Mouse (Mus musculus): ENCODE data around the gene Dpy30. TPM values are rescaled to one million over a fixed set of nuclear protein-coding genes. Genes with fewer than 3 reads are reported as not detected.
"Not testable (repeated sequence)": the region's sequence is repeated elsewhere in the genome, so short reads cannot be mapped to it uniquely, and the experiment has no call there.

The Dpy30 gene
- 10 to 100 TPM; 45.5 to 48.9 TPM for total RNA-seq (2021)

DNA sequence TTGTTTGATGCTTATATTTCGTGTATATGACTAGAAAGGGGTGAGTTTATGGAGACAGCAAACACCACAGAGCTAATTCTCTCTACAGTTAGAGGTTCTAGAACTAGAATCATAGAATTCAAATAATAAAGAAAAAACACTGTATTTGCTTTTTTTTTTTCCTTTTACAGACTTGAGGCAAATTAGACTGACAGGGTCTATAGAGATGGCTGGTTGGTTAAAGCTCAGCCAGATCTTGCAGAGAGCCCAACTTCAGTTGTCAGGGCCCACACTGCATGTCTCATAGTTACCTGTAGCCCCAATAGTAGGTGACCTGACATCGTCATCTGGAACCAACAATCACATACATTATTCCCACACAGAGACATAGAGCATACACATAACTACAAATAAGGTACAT is at the start of gene Dpy30:
Gene Dpy30 (minus strand): TSS at position 101 of the 400 bp plus-strand sequence.
- DNase-seq: no peak
- intact Hi-C loops (cut with DNase I): no loop called here

- DNase-seq: no peak
- intact Hi-C loops (cut with DNase I): no loop called here
Measured at GRCm38 (mm10) chr17:74363592-74363991, 39.8 kb upstream of the Dpy30 start.

GRCm38 (mm10) chr17:74341151-74341550 is 17.4 kb upstream of the Dpy30 start:
- intact Hi-C loops (cut with DNase I): no loop called here
- DNase-seq: no peak

GRCm38 (mm10) chr17:74338937-74339804 is 15.4 kb upstream of the Dpy30 start, which contains the start of gene Spast:
Gene Spast, plus strand, starts transcription at chr17:74338987.
- intact Hi-C loops (cut with DNase I): loop anchor here (1.0 to 5.0 kb wide), 4 partner anchors 23 to 148 kb away; partner anchors contain the start of genes Memo1, Slc30a6 and Yipf4
- DNase-seq: peak; percentile 79 to 87

- intact Hi-C loops (cut with DNase I): loop anchor here (1.0 to 5.0 kb wide), 3 partner anchors 43 to 149 kb away; partner anchors contain the start of genes Memo1, Slc30a6 and Yipf4
- DNase-seq: peak; percentile 93
Measured at GRCm38 (mm10) chr17:74338225-74338931, 14.6 kb upstream of the Dpy30 start.

DNA sequence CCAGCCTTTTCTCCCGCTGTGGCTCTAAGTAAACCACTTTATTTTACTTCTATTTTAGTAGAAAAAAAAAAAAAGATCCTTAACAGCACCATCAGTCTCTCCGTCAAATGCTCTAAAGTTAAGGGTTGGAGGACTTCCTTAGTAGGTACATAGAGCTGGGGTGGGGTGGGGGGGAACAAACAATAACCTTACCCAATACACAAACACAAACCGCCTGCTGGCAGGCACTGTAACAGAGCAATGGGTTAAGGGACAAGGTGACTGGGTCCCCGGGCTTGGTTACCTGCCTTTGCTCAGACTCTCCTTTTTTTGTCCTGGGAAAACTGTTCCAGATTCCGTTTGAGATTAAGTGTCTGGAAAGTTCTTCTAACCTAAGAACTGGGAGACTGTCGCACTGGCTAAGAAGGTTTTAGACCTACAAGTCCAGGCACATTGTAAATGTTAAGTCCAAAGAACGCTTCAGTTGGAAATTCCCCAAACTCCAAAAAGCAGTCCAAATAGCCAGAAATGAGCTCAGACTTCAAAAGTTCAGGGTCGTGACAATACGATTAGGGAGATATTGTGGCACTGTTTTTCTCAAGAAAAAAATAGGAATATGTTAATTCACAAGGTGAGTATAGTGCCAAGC is 7.4 kb upstream of the Dpy30 start:
- DNase-seq: no peak
- intact Hi-C loops (cut with DNase I): no loop called here

DNA sequence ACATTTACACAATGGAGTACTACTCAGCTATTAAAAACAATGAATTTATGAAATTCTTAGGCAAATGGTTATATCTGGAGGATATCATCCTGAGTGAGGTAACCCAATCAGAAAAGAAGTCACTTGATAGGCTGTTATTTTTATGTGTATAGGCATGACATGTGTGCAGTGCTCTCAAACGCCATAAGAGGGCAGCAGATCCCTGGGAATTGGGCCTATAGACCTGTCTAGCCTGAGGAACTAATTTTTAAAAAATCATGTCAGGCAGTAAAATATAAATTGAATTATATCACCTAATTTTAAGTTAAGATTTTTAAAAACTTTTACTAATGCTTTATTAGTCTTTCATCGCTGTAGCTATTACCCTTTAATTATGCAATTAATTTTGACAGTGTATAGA is 4.4 kb upstream of the Dpy30 start:
- intact Hi-C loops (cut with DNase I): not testable (repeated sequence)

GRCm38 (mm10) chr17:74327195-74327594 is 3.5 kb upstream of the Dpy30 start:
- intact Hi-C loops (cut with DNase I); DNase-seq: not testable (repeated sequence)

More for the DNA sequence above, 4.4 kb upstream of the Dpy30 start:
- peak in 1 of 2 experiments; percentile 43 for DNase-seq

DNA sequence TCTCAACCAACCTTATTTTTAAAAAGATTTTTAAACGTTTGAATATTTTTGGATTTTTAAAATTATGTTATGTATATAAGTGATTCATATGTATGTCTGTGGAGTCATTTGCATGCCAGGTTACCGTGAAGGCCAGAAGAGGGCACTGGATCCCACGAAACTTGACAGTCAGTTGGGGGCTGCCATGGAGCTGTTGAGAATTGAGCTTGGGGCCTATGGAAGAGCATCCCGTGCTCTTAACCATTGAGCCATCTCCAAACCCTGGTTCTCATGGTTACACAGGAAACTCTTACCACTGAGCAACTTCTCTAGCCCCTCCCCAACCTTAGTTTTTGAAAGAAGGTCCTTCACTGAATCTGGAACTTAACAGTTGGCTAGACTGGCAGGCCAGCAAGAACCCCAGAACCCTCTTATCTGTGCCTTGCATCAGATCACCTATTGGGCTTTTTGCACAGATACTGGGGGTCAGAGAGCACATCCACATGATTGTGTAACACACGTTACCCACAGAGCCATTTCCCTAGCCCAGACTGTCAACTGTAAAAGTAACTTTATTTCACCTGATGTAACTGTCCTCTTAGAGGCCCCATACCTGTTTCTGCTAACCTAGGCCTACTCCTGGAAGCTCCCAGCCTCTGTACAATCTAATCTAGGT is 1.2 kb downstream of the Dpy30 start:
- no peak for DNase-seq
- intact Hi-C loops (cut with DNase I): no loop called here

GRCm38 (mm10) chr17:74318721-74319120 is 5.0 kb downstream of the Dpy30 start:
- intact Hi-C loops (cut with DNase I): no loop called here

GRCm38 (mm10) chr17:74316309-74316863 is 7.4 kb downstream of the Dpy30 start:
- DNase-seq: peak; percentile 86 to 94
- intact Hi-C loops (cut with DNase I): loop anchor here (1.0 kb wide), 1 partner anchor 23 kb away; no protein-coding TSS in a partner anchor

More at GRCm38 (mm10) chr17:74318721-74319120, 5.0 kb downstream of the Dpy30 start:
- DNase-seq: no peak

DNA sequence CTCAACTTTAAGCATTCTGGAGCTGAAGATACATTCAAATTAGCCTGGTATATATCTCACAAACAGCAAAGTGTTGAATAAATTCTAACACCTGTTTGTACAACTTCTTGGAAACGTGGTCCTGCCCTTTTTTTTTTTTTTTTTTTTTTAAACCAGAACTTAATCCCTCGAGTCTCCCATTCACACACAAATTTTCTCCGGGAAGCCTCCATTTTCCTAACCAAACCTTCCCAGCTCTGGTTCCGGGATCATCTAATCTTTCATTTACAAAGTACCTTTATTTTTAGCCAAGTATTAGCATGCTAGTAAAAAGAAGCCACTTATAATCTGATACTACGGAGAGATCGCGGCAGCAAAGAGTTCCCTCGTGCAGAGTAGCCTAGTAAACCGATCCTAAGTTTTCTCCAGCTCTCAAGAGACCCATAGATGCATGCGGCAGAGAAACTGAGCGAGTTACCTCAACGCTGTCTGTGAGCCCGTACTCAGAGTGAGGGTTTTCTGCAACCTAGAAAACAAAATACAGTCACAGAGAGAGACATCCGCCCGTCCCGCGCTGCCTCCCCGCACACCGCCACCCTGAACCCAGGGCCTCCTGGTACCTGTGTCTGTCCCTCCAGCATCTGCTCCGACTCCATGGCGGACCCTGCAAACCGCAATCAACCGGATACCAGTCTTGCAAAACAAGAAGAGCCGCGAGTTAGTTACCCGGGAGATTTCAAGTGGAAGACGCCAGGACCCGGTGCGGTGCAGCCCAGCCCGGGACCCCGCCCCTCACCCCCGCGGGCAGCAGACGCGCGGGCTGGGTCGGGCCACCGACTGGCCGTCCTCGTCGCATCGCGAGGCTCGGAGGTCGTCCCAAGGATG is 8.1 kb downstream of the Dpy30 start:
- intact Hi-C loops (cut with DNase I): loop anchor here (1.0 to 2.0 kb wide), 2 partner anchors 17 to 24 kb away; no protein-coding TSS in a partner anchor
- DNase-seq: no peak

GRCm38 (mm10) chr17:74306021-74306420 is 17.7 kb downstream of the Dpy30 start:
- intact Hi-C loops (cut with DNase I): no loop called here
- no peak for DNase-seq

DNA sequence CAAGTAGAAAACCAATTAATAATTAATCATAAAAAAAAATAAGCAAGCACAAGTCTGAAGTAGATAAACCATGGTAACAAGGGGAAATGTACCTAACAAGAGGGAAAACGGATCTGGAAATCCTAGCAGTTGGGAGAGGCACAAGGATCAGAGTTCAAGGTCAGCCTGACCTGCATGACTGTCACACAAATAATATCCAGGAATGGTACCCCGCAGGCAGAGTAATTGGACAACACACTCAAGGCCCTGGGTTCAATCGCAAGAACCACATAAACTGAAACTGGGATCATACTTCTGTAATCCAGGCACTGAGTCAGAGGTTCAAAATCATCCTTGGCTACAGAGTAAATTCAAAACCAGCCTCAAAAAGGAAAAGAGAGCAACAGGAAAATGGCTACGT is 18.1 kb downstream of the Dpy30 start:
- no peak for DNase-seq
- intact Hi-C loops (cut with DNase I): no loop called here

GRCm38 (mm10) chr17:74304060-74304459 is 19.7 kb downstream of the Dpy30 start:
- no peak for DNase-seq
- intact Hi-C loops (cut with DNase I): no loop called here

DNA sequence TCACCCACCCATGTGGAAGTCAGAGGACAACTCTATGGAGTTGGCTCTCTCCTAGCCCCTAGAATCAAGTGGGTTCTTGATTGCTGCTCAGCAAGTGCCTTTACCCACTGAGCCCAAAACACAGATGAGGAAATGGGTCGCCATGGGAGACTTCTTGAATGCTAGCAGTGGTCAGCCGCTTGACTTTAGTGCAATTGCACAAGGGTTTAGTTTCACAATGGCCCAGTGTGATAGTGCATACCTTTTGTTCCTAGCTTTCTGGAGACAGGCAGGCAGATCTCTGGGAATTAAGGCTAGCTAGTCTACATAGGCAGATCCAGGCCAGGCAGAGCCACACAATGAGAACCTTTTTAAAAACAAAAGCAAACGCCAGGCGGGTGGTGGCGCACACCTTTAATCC is 23.7 kb downstream of the Dpy30 start:
- intact Hi-C loops (cut with DNase I): no loop called here

DNA sequence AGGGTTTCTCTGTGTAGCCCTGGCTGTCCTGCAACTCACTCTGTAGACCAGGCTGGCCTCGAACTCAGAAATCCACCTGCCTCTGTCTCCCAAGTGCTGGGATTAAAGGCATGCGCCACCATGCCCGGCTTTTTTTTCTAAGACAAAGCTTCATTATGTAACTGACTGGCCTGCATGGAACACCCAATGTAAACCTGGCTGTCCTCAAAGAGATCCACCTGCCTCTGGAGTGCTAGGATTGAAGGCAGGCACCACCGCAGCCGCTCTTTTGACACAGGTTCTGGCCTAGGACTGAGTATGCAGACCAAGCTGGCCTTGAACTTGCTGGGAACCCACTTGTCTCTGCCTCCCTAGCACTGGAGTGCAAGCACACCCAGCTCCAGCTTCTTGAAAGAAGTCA is 26.8 kb downstream of the Dpy30 start:
- intact Hi-C loops (cut with DNase I): loop anchor here (5.0 to 10.0 kb wide), 4 partner anchors 100 to 382 kb away; partner anchors contain the start of gene Slc30a6
- not testable (repeated sequence) for DNase-seq

More for the DNA sequence above, 23.7 kb downstream of the Dpy30 start:
- no peak for DNase-seq

- DNase-seq: peak in 1 of 2 experiments; percentile 16
Measured at GRCm38 (mm10) chr17:74296076-74296823, 27.5 kb downstream of the Dpy30 start.

More at GRCm38 (mm10) chr17:74296076-74296823, 27.5 kb downstream of the Dpy30 start:
- intact Hi-C loops (cut with DNase I): loop anchor here (5.0 to 10.0 kb wide), 4 partner anchors 101 to 381 kb away; partner anchors contain the start of gene Slc30a6
